Mouse (Mus musculus): ENCODE results near the gene Lep.

GRCm38 (mm10) chr6:29059846-29060685 is at the start of gene Lep:
- TF ChIP-seq CTCF (IDR thresholded peaks at IDR 0.05; ENCODE audit: borderline replicate concordance, control insufficient read depth, extremely low read depth, insufficient read depth, low read length, poor library complexity) = no peak
- no peak for TF ChIP-seq POLR2A (IDR thresholded peaks at IDR 0.05; ENCODE audit: control insufficient read depth, extremely low read depth, insufficient read depth, low read length, poor library complexity)
